In the genomic region with DNA sequence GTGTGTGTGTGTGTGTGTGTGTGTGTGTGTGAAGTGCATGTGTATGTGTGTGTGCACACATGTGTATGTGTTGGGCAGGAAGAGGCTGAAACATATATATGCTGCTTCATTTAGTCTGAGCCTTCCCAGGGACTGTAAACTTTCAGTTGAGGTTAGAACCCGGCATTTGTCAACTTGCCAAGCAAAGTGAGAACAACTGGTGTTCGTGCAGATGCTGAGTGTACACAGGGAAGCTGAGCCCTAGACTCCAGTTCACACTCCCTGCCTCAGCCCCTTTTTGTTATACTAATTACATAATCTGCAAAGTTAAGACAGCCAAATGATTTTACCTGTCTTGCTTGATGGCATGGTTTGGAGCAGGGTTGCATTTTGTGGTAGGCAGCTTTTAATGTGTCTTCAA, we compare ENCODE assay signal across 17 mouse cellular contexts.
"Had no signal": no experiment of that assay in that cellular context is flagged by ENCODE, and none has a peak within 500 bp of the region (broad histone marks: within the 10 kb centered on the region; RNA-seq: fewer than 3 reads in every experiment).

No protein-coding gene starts in this region.

- ATAC-seq: intestine, postnatal 0 days; liver, embryonic 12.5 days; lung, postnatal 0 days had no signal

- H3K9ac ChIP-seq: liver, embryonic 12.5 days; liver, embryonic 15.5 days had no signal

- H3K4me2 ChIP-seq: liver, embryonic 12.5 days; liver, embryonic 15.5 days; midbrain, embryonic 11.5 days had no signal

- H3K9me3 ChIP-seq: liver, embryonic 12.5 days; liver, embryonic 15.5 days had no signal

- H3K36me3 ChIP-seq: liver, embryonic 12.5 days; liver, embryonic 15.5 days had no signal

- H3K27me3 ChIP-seq: liver, embryonic 12.5 days; liver, embryonic 15.5 days had no signal

- DNase-seq: kidney, adult 2 months; kidney, postnatal 25 days; layer of hippocampus, adult 9-11 months; liver; lung, adult 18-20 months; lung, postnatal 4 days; midbrain, embryonic 14.5 days; thymus, adult 2 months; thymus, postnatal 14 days; thymus, postnatal 4 days had no signal

- H3K4me1 ChIP-seq: liver, embryonic 12.5 days; liver, embryonic 15.5 days had no signal

- H3K27ac ChIP-seq: kidney, postnatal 0 days; layer of hippocampus, adult 2 months; liver, embryonic 12.5 days; liver, embryonic 15.5 days had no signal

- H3K4me3 ChIP-seq: layer of hippocampus, adult 2 months; liver, embryonic 12.5 days; liver, embryonic 15.5 days had no signal
